Mouse (Mus musculus): Measurements from ENCODE around the gene 3110009E18Rik. TPM values are rescaled to one million over a fixed set of nuclear protein-coding genes. Genes with fewer than 3 reads are reported as not detected.

The 3110009E18Rik gene
- 17.0 and 22.6 TPM in 2 replicates for polyA plus RNA-seq (2016; fragmentation: Nextera tagmentation; extraction: Ambion mirVana)

DNA sequence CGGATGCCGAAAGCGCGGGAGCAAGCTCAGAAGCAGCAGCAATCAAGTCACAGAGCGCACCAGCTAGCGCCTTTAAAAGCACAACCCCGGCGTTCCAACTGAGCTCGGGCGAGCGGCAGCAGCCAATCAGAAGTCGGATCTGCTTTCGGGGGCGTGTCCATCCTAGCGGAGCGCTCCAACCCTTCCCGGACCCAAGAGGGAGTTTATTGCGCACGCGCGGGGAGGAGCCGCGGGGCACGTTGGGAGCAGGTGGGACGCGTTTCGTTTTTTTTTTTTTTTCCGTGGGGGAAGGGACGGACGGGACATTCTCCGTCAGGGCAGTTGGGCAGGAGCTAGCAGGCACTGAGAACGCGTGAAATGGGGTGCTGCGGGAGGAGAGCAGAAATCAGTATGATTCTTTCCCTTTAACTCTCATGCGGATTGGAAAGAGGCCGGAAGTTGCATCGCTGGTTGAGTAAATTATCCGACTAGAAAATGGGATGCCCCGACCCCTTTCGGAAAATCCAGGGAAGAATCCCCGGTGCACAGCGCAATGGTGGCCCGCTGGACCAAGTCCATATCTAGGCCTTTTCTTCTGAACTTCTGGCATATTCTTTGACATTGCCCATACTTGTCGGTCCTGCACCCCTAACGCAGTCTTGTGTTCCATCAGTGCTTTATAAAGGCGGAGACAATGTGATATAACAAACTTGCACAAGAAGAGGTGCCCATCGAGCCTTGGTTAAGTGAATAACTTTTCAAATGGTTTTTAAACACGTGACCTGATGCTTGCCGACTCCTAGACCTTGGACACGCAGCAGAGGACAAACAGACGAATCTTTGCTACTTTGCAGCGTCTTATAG is at the start of gene 3110009E18Rik, which contains the start of gene Dbi:
Gene 3110009E18Rik, plus strand, starts transcription at position 219 of the 843 bp plus-strand sequence.
Gene Dbi, minus strand, starts transcription at position 110 of the 843 bp plus-strand sequence.
- 2% methylated on average over 52 of the region's 52 CpGs for WGBS
- peak within 1 kb of the TSS; percentile 74 for H3K9ac ChIP-seq
- peak; percentile 95 for ATAC-seq (ENCODE audit: low FRiP score)
- peaks cover 27% of the 10 kb centered on the region for H3K4me1 ChIP-seq
- H3K27me3 ChIP-seq = no peaks in the 10 kb centered on the region
- H3K9me3 ChIP-seq (replicated peaks) = no peaks in the 10 kb centered on the region
- H3K4me2 ChIP-seq (replicated peaks) = peak within 1 kb of the TSS; percentile 82
- H3K36me3 ChIP-seq = peaks cover 7% of the 10 kb centered on the region
- H3K4me3 ChIP-seq = peak within 1 kb of the TSS; percentile 64
- peak within 1 kb of the TSS; percentile 89 for H3K27ac ChIP-seq

- H3K36me3 ChIP-seq = no peaks in the 10 kb centered on the region
- no peak for ATAC-seq (ENCODE audit: low FRiP score)
- peaks cover 41% of the 10 kb centered on the region for H3K27me3 ChIP-seq
- peaks cover 21% of the 10 kb centered on the region for H3K4me1 ChIP-seq
- peak overlapping the region; percentile 51 for H3K9ac ChIP-seq
- H3K4me2 ChIP-seq (replicated peaks) = peak overlapping the region; percentile 90
- 15% methylated on average over 16 of the region's 16 CpGs for WGBS
- no peak overlapping the region for H3K27ac ChIP-seq
- H3K9me3 ChIP-seq (replicated peaks) = no peaks in the 10 kb centered on the region
- H3K4me3 ChIP-seq = peak overlapping the region; percentile 38; the same call in 1 of the 2 replicates
Measured at GRCm38 (mm10) chr1:120072900-120073299, 48.1 kb upstream of the 3110009E18Rik start.

GRCm38 (mm10) chr1:120073519-120074306 is 47.3 kb upstream of the 3110009E18Rik start, which contains the start of gene Tmem37:
Tmem37 (minus strand) TSS chr1:120074074.
- Histone ChIP-seq H3K9ac (peak within 1 kb of the TSS; percentile 51), H3K27me3 (peaks cover 41% of the 10 kb centered on the region)
- ATAC-seq (ENCODE audit: low FRiP score) = peak; percentile 57; the same call in 1 of the 2 replicates

GRCm38 (mm10) chr1:120074307-120074702 is 46.7 kb upstream of the 3110009E18Rik start:
- no peak for ATAC-seq (ENCODE audit: low FRiP score)
- H3K4me1 ChIP-seq = peaks cover 21% of the 10 kb centered on the region
- H3K9ac ChIP-seq = no peak overlapping the region
- no peaks in the 10 kb centered on the region for H3K36me3 ChIP-seq
- no peaks in the 10 kb centered on the region for H3K9me3 ChIP-seq (replicated peaks)
- peak overlapping the region; percentile 90; the same call in 1 of the 2 replicates for H3K4me2 ChIP-seq (replicated peaks)
- WGBS = 21% methylated on average over 4 of the region's 4 CpGs
- H3K4me3 ChIP-seq = 0 out of 2 replicates have a peak overlapping the region, but pooled peaks have one; percentile 38
- no peak overlapping the region for H3K27ac ChIP-seq
- H3K27me3 ChIP-seq = peaks cover 41% of the 10 kb centered on the region

More at GRCm38 (mm10) chr1:120073519-120074306, 47.3 kb upstream of the 3110009E18Rik start, which contains the start of gene Tmem37:
- peak within 1 kb of the TSS; percentile 38 for H3K4me3 ChIP-seq
- H3K36me3 ChIP-seq = no peaks in the 10 kb centered on the region
- H3K4me2 ChIP-seq (replicated peaks) = peak within 1 kb of the TSS; percentile 90
- WGBS = 2% methylated on average over 40 of the region's 40 CpGs
- H3K27ac ChIP-seq = no peak within 1 kb of the TSS
- H3K9me3 ChIP-seq (replicated peaks) = no peaks in the 10 kb centered on the region
- H3K4me1 ChIP-seq = peaks cover 21% of the 10 kb centered on the region

DNA sequence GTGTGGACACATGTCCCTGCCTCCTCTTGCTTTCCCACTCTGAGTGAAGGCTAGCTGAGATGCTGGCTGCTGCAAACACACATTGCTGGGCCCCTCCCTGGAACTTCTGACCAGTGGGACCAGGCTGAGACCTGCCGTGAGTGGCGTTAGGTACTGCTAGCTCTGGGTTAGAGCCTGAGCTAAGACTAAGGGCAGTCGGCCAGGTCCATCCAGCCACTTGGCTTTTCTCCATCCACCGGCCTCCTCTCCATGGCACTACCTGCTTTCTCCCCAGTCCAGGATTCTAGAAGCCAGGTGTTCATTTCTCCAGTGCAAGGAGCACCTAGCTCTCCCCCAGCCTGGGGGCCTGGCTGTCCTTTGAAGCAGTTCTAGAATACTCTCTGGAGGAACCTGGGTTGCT is 46.1 kb upstream of the 3110009E18Rik start:
- Histone ChIP-seq H3K27me3 (peaks cover 41% of the 10 kb centered on the region), H3K4me1 (peaks cover 21% of the 10 kb centered on the region), H3K4me3 (no peak overlapping the region), H3K9me3 (replicated peaks) (no peaks in the 10 kb centered on the region), H3K36me3 (no peaks in the 10 kb centered on the region), H3K4me2 (replicated peaks) (no peak overlapping the region), H3K27ac (no peak overlapping the region), H3K9ac (no peak overlapping the region)
- WGBS = 78% methylated on average over 4 of the region's 4 CpGs
- ATAC-seq (ENCODE audit: low FRiP score) = no peak

- Histone ChIP-seq H3K9me3 (replicated peaks) (no peaks in the 10 kb centered on the region), H3K27ac (no peak overlapping the region), H3K27me3 (peaks cover 41% of the 10 kb centered on the region), H3K9ac (no peak overlapping the region), H3K36me3 (no peaks in the 10 kb centered on the region), H3K4me1 (peaks cover 21% of the 10 kb centered on the region), H3K4me3 (no peak overlapping the region), H3K4me2 (replicated peaks) (no peak overlapping the region)
- no peak for ATAC-seq (ENCODE audit: low FRiP score)
- 82% methylated on average over 5 of the region's 5 CpGs for whole genome bisulfite sequencing
Measured at GRCm38 (mm10) chr1:120075507-120075906, 45.5 kb upstream of the 3110009E18Rik start.

DNA sequence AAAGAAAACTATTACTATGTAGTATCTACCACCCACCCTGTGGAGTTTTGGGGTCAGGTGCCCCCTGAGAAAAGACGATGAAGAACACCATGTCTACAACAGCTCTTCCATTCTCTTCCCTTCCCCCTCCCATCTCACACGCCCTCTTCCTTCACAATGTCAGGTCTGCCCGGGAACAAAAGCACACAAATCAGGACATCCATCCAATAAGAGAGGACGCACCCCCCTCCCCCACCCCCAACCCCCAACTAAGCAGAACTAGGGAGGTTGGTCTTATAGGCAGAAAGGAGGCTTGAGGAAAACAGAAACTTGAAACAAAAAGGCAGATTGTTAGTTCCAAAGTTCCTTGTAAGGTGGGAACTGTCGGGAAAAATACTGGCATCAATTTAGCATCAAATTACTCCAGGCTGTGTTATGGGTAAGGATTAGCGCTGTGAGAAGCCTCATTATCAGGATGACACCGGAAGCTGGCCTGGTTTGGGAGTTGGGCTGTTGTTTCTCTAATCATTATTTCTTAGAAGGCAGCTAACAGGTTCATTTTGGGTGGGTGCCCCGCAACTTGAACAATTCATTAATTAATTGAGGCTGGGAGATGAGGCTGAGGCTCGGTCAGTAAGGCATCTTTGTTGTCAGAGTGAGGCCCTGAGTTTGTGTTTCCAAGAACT is 43.1 kb upstream of the 3110009E18Rik start:
- no peaks in the 10 kb centered on the region for H3K36me3 ChIP-seq
- H3K4me1 ChIP-seq = peaks cover 17% of the 10 kb centered on the region
- H3K9me3 ChIP-seq (replicated peaks) = no peaks in the 10 kb centered on the region
- no peak overlapping the region for H3K4me3 ChIP-seq
- WGBS = 16% methylated on average over 9 of the region's 9 CpGs
- no peak overlapping the region for H3K9ac ChIP-seq
- no peak overlapping the region for H3K27ac ChIP-seq
- ATAC-seq (ENCODE audit: low FRiP score) = no peak
- H3K27me3 ChIP-seq = peaks cover 23% of the 10 kb centered on the region
- no peak overlapping the region for H3K4me2 ChIP-seq (replicated peaks)

- Histone ChIP-seq H3K9ac (no peak overlapping the region), H3K27ac (no peak overlapping the region), H3K4me1 (peaks cover 6% of the 10 kb centered on the region), H3K4me3 (no peak overlapping the region), H3K27me3 (no peaks in the 10 kb centered on the region), H3K36me3 (no peaks in the 10 kb centered on the region), H3K4me2 (replicated peaks) (no peak overlapping the region), H3K9me3 (replicated peaks) (no peaks in the 10 kb centered on the region)
- 89% methylated on average over 1 of the region's 1 CpGs for WGBS
- no peak for ATAC-seq (ENCODE audit: low FRiP score)
Measured at GRCm38 (mm10) chr1:120080632-120081031, 40.4 kb upstream of the 3110009E18Rik start.

DNA sequence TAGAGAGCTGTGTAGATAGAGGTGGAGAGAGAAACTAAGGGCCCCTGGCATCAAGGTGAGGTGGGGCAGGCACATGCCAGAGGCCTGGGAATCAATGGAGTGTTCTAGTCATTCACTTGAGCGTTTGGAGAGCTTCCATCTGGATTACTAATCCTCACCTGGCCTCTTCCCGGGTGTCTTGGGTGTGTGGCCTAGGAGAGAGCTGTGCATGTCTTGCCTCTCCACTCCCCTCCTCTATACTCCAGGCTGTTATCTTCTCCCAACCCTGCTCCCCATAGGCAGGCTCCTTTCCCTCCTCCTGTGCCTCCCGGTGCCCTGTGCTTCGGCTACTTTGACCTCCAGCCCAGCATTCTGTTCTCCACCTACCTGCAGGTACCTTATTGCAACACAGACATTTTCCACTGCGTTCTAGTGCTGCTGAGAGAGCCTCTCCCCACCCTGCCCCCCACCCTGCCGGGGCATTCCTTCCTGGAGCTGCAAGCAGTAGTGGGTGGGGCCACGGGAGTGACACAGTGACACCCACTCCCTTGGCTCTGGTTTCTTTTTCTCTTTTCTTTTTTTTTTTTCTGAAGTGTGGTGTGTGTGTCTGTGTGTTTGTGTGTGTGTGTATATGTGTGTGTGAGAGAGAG is 37.9 kb upstream of the 3110009E18Rik start:
- Histone ChIP-seq H3K9me3 (replicated peaks) (no peaks in the 10 kb centered on the region), H3K4me1 (peaks cover 2% of the 10 kb centered on the region), H3K36me3 (no peaks in the 10 kb centered on the region), H3K27me3 (no peaks in the 10 kb centered on the region), H3K4me3 (no peak overlapping the region), H3K27ac (no peak overlapping the region), H3K4me2 (replicated peaks) (no peak overlapping the region), H3K9ac (no peak overlapping the region)
- WGBS = 41% methylated on average over 7 of the region's 7 CpGs
- ATAC-seq (ENCODE audit: low FRiP score) = no peak

DNA sequence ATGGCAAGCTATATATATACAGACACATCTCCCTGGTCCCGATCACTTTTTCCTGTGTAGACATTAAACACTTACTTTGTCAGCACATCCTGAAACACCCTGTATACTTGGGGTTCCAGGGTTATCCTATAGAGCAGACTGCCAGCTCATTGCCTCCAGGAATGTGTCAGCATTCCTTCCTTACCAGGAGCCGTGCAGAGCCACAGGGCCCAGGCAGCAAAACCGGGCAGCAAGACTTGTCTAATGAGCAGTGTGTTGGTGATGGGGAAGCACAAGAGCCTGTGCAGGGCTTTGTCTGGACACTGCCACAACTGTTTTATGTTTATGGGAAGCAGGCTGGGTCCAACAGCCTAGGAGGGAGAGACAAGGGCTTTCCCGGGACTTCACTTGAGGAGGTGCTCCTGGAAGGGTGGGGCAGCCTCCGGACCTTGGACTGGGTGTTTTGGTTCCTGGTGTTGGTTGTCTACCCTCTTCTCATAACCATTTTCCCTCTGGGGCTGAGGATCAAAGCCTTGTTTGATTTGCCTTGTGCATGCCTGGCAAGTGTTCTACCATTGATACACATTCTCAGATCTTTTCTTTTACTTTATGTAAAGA is 37.0 kb upstream of the 3110009E18Rik start:
- no peak overlapping the region for H3K27ac ChIP-seq
- H3K9ac ChIP-seq = no peak overlapping the region
- H3K4me3 ChIP-seq = no peak overlapping the region
- no peak for ATAC-seq (ENCODE audit: low FRiP score)
- no peak overlapping the region for H3K4me2 ChIP-seq (replicated peaks)
- H3K36me3 ChIP-seq = no peaks in the 10 kb centered on the region
- WGBS = 67% methylated on average over 5 of the region's 5 CpGs
- peaks cover 8% of the 10 kb centered on the region for H3K4me1 ChIP-seq
- no peaks in the 10 kb centered on the region for H3K9me3 ChIP-seq (replicated peaks)
- no peaks in the 10 kb centered on the region for H3K27me3 ChIP-seq

DNA sequence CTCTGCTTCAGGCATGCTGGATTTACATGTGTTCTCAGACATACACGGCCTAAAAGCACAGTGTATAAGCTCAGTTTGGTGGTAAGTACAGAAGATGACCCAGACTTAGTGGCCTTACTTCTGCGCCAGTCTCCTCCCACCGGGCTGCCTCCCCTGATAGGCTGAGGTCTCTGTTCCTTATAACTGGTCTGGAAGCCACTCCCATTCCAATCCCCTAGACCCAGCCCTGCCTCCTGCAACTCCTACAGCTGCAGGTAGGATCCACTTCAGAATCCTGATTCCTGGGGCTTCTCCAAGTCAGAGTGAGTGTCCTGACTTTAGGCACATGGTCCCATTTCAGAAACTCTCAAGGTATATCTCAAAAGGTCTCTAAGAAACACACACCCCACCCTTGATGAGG is 35.3 kb upstream of the 3110009E18Rik start:
- Histone ChIP-seq H3K4me1 (peaks cover 9% of the 10 kb centered on the region), H3K4me3 (no peak overlapping the region), H3K9ac (no peak overlapping the region), H3K9me3 (replicated peaks) (no peaks in the 10 kb centered on the region), H3K27me3 (no peaks in the 10 kb centered on the region), H3K27ac (no peak overlapping the region), H3K36me3 (no peaks in the 10 kb centered on the region), H3K4me2 (replicated peaks) (no peak overlapping the region)
- WGBS = 67% methylated on average over 3 of the region's 3 CpGs
- ATAC-seq (ENCODE audit: low FRiP score) = no peak

All from hindbrain, embryonic 12.5 days (tissue).